Comparison of ENCODE assay signal across 10 mouse cellular contexts in genomic region chr13:40736107-40736780, GRCm38 (mm10). TPM values are rescaled to one million over a fixed set of nuclear protein-coding genes. Genes with fewer than 3 reads are reported as not detected.
A peak's percentile ranks its signal among the peaks of the same experiment; 100 is the strongest.
DNase-seq lines count a peak whose midpoint lies in the region; ATAC-seq and TF ChIP-seq lines count a peak whose summit lies in the region.
"Had no signal": no experiment of that assay in that cellular context is flagged by ENCODE, and none has a peak within 500 bp of the region (broad histone marks: within the 10 kb centered on the region; RNA-seq: fewer than 3 reads in every experiment).

No protein-coding gene starts in this region.

- H3K4me3 ChIP-seq in kidney, embryonic 14.5 days (ENCODE audit: low read length): peak overlapping the region; percentile 38
- peak overlapping the region; percentile 22 for H3K4me3 ChIP-seq in embryonic facial prominence, embryonic 14.5 days (ENCODE audit: low read depth, low read length)
- peak overlapping the region; percentile 21 for H3K4me3 ChIP-seq in liver, embryonic 16.5 days (ENCODE audit: low read depth, low read length)
- no peak overlapping the region for H3K4me3 ChIP-seq in cerebellum, adult 2 months (replicated peaks; ENCODE audit: insufficient read depth, low read depth, low read length)

- no peaks in the 10 kb centered on the region for H3K4me1 ChIP-seq in kidney, embryonic 14.5 days (ENCODE audit: control insufficient read depth, insufficient read depth, low read length)
- 0 out of 2 replicates have a peak, but pooled peaks cover 3% of the 10 kb centered on the region for H3K4me1 ChIP-seq in embryonic facial prominence, embryonic 14.5 days (ENCODE audit: control insufficient read depth, insufficient read depth, low read length)
- no peaks in the 10 kb centered on the region for H3K4me1 ChIP-seq in liver, embryonic 16.5 days (ENCODE audit: control insufficient read depth, low read depth, low read length)
- H3K4me1 ChIP-seq in cerebellum, adult 2 months (ENCODE audit: control insufficient read depth, insufficient read depth, low read length): 0 out of 2 replicates have a peak, but pooled peaks cover 5% of the 10 kb centered on the region

- DNase-seq in embryo, embryonic 10.5 days (ENCODE audit: low spot score): peak; percentile 49
- DNase-seq in embryo, embryonic 10 days (ENCODE audit: low spot score): no peak
- no peak for DNase-seq in kidney, postnatal 36 days
- no peak for DNase-seq in embryonic facial prominence, embryonic 14.5 days (ENCODE audit: low spot score)
- no peak for DNase-seq in frontal cortex, postnatal 36 days (ENCODE audit: low spot score in 2 of 2)
- no peak for DNase-seq in cerebellum, adult 2 months
- DNase-seq: kidney, postnatal 10 days had no signal

- ATAC-seq in kidney, embryonic 14.5 days (ENCODE audit: low FRiP score, low TSS enrichment): no peak
- ATAC-seq in embryonic facial prominence, embryonic 14.5 days (ENCODE audit: low read depth): no peak
- no peak for ATAC-seq in liver, embryonic 16.5 days (ENCODE audit: low read depth)
- ATAC-seq: Patski had no signal

- peak overlapping the region; percentile 38 for H3K4me2 ChIP-seq in kidney, embryonic 14.5 days (replicated peaks; ENCODE audit: low read depth, low read length)
- H3K4me2 ChIP-seq in embryonic facial prominence, embryonic 14.5 days (ENCODE audit: low read depth, low read length): peak overlapping the region; percentile 43
- H3K4me2 ChIP-seq in liver, embryonic 16.5 days (ENCODE audit: low read depth, low read length): peak overlapping the region; percentile 6; the same call in 1 of the 2 replicates

- no peaks in the 10 kb centered on the region for H3K9me3 ChIP-seq in kidney, embryonic 14.5 days (ENCODE audit: control insufficient read depth, low read length)
- no peaks in the 10 kb centered on the region for H3K9me3 ChIP-seq in embryonic facial prominence, embryonic 14.5 days (ENCODE audit: control insufficient read depth, low read length)
- no peaks in the 10 kb centered on the region for H3K9me3 ChIP-seq in liver, embryonic 16.5 days (replicated peaks; ENCODE audit: control insufficient read depth, low read length)

- no peaks in the 10 kb centered on the region for H3K36me3 ChIP-seq in kidney, embryonic 14.5 days (ENCODE audit: control insufficient read depth, insufficient read depth, low read length)
- no peaks in the 10 kb centered on the region for H3K36me3 ChIP-seq in embryonic facial prominence, embryonic 14.5 days (ENCODE audit: control insufficient read depth, insufficient read depth, low read length)
- no peaks in the 10 kb centered on the region for H3K36me3 ChIP-seq in liver, embryonic 16.5 days (ENCODE audit: control insufficient read depth, insufficient read depth)

- H3K27me3 ChIP-seq in kidney, embryonic 14.5 days (ENCODE audit: control insufficient read depth, insufficient read depth, low read length): peaks cover 95% of the 10 kb centered on the region
- H3K27me3 ChIP-seq in embryonic facial prominence, embryonic 14.5 days (replicated peaks; ENCODE audit: control insufficient read depth, insufficient read depth, low read length): peaks cover 92% of the 10 kb centered on the region
- peaks cover 99% of the 10 kb centered on the region for H3K27me3 ChIP-seq in liver, embryonic 16.5 days (ENCODE audit: control insufficient read depth, insufficient read depth, low read depth, low read length)
- peaks cover 8% of the 10 kb centered on the region; the same call in 1 of the 2 replicates for H3K27me3 ChIP-seq in cerebellum, adult 2 months (ENCODE audit: control insufficient read depth, insufficient read depth, low read length)
- H3K27me3 ChIP-seq: Patski had no signal

- TF ChIP-seq POLR2A in cerebellum, adult 2 months (IDR thresholded peaks at IDR 0.05; ENCODE audit: borderline replicate concordance, insufficient read depth, low read length): no peak

- no peak overlapping the region for H3K27ac ChIP-seq in kidney, embryonic 14.5 days (ENCODE audit: low read depth, low read length)
- H3K27ac ChIP-seq in embryonic facial prominence, embryonic 14.5 days (replicated peaks; ENCODE audit: low read depth, low read length): no peak overlapping the region
- no peak overlapping the region for H3K27ac ChIP-seq in liver, embryonic 16.5 days (ENCODE audit: low read length)
- H3K27ac ChIP-seq in cerebellum, adult 2 months (ENCODE audit: insufficient read depth, low read length): no peak overlapping the region

- WGBS in kidney, embryonic 14.5 days: 4% methylated on average over 19 of the region's 19 CpGs
- WGBS in embryonic facial prominence, embryonic 14.5 days: 12% methylated on average over 19 of the region's 19 CpGs
- 20% methylated on average over 19 of the region's 19 CpGs for WGBS in liver, embryonic 16.5 days (ENCODE audit: insufficient replicate concordance)
- 37% methylated on average over 19 of the region's 19 CpGs for WGBS in cerebellum, adult 2 months

- no peak for TF ChIP-seq CTCF in cerebellum, adult 2 months (IDR thresholded peaks at IDR 0.05; ENCODE audit: borderline replicate concordance, insufficient read depth, low read depth, low read length)

- peak overlapping the region; percentile 45 for H3K9ac ChIP-seq in kidney, embryonic 14.5 days (ENCODE audit: low read depth, low read length)
- peak overlapping the region; percentile 44 for H3K9ac ChIP-seq in embryonic facial prominence, embryonic 14.5 days (ENCODE audit: low read depth, low read length)
- H3K9ac ChIP-seq in liver, embryonic 16.5 days (ENCODE audit: low read depth, low read length): no peak overlapping the region

RNA-seq across cellular contexts. Expression of gene Tfap2a, which starts 1.9 kb away (rescaled TPM):
- 3.6 and 4.8 TPM in 2 replicates for polyA plus RNA-seq in kidney, embryonic 14.5 days (2014; fragmentation: Nextera tagmentation; extraction: Ambion mirVana)
- polyA plus RNA-seq in embryonic facial prominence, embryonic 14.5 days (2014; fragmentation: Nextera tagmentation; extraction: Ambion mirVana): 4.6 and 5.0 TPM in 2 replicates
- polyA plus RNA-seq in liver, embryonic 16.5 days (2015; fragmentation: Nextera tagmentation; extraction: Ambion mirVana): not detected in 2 replicates
- polyA plus RNA-seq in cerebellum, adult 2 months (2012; rRNA removed): 5.1 and 6.9 TPM in 2 replicates
